Mouse (Mus musculus) c-Kit-positive CD71-positive TER-119-positive erythroid progenitor cells, embryonic 14.5 days (primary cell): Measurements from ENCODE around the gene Atf5.

Experiments used
- DNase-seq: peaks from one replicate; pipeline ENCODE4 v3.0.0-alpha.2; 2013; ENCODE audit warnings: low spot score

Gene Atf5

DNA sequence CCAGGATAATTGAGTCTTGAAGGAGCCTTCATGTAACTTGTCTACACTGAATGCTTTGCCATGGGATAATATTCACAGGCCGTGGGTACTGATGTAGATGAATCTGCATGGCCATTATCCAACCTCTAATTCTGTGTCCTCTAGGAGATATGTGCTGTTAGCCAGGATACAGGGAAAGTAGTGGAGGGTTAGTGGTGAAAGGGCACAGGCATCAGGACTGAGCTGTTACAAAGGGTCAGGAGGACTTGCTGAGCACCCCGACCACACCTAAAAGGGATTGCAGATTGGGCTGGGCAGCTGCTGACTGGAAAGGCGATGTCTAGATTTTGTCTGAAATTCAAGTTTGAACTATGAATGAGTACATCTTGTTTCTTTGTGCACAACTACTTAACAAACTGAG is 4.1 kb upstream of the Atf5 start:
- DNase-seq: no peak

GRCm38 (mm10) chr7:44819863-44820262 is 3.4 kb upstream of the Atf5 start:
- DNase-seq: no peak

DNA sequence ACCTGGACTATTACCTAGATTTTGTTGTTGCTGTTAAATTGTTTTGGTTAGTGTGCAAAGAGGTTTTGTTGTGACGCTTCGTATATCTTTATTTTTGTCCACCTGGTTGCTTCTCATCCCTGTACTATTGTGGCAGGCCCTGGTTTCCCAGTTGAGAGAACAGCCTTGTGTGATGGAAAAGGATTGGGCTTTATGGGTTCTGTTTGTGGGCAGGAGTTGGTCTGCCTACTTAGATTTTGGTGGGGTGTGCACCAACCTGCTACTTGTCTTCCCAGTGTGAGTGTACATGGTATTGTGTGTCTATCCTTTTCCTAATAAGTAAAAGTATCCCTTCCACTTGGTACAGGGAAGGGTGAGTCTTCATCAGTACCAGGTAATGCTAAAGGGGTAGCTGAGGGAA is 2.9 kb upstream of the Atf5 start:
- no peak for DNase-seq

DNA sequence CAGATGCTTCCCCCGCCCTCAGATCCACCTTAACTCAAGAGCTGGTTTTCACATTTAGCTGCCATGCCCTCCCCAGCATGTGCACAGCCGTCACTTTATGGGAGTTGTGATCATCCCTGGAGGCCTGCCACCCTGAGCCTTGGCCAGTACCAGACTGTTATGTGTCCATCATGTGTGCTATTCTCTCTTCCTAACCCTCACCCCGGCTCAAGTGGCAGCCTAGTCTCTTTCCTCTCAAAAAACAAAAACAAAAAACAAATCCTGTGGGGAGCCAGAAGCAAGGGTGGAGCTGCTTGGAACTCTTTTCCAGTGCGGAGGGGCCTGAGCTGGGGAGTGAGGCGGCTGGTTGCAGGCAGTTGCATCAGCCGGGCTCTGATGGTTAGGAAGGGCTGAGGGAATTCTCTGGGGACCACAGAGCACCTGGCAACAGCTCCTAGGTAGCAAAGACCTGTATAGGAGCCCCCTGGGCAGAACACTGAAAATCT is 2.3 kb upstream of the Atf5 start:
- peak; percentile 29 for DNase-seq

DNA sequence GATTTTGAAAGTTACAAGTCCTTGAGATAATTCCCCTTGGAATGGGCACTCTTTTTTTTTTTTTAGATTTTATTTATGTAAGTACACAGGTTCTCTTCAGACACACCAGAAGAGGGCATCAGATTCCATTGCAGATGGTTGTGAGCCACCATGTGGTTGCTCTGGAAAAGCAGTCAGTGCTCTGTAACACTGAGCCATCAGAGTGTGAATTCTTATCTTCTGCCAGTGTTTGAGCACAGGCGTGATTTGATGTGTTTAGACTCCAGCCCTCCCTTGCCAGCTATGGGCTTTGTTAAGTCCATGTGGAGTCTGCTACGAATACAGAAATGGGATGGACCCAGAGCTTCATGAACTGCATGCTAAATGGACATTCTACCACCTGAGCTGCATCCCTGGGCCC is 1.7 kb upstream of the Atf5 start:
- no peak for DNase-seq

GRCm38 (mm10) chr7:44817441-44817840 is 983 bp upstream of the Atf5 start:
- DNase-seq: no peak

GRCm38 (mm10) chr7:44815721-44816469 is 563 bp downstream of the Atf5 start, which contains the start of the genes Nup62 and Il4i1:
Nup62 (plus strand) TSS chr7:44816088.
Il4i1 (plus strand) TSS chr7:44816387.
- peak; percentile 97 for DNase-seq

DNA sequence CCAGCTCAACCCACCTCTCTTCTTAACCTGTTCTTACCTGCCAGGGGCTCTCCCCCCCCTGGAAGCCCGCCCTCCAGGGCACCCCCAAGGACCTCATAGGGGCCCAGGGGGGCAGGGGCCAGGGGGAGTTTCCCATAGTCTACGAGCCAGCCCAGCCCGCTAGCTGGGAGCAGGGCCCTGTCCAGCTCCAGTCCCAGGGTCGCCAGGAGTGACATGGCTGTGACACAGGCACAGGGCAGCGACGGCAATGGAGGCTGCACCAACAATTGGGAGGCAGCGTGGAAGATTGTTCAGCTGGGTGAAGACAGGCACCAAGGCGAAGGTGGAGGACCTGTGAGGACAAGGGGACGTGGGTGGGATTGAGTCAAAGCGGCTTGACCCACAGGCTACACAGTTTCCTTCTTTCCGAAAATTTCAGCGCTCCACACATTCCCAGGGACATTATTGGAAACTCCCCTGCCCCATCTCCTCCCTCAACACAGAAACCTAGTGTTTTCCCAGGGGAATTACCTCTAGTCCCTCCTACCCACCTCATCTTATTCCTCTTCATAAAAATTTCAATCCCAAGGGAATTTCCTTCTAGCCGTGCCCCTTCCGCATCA is 1.4 kb downstream of the Atf5 start:
- DNase-seq: no peak

GRCm38 (mm10) chr7:44814423-44814822 is 2.0 kb downstream of the Atf5 start:
- no peak for DNase-seq

- DNase-seq: no peak
Observed at GRCm38 (mm10) chr7:44813985-44814384, 2.5 kb downstream of the Atf5 start.

- DNase-seq: no peak
Observed at GRCm38 (mm10) chr7:44812651-44813325, 3.7 kb downstream of the Atf5 start.

DNA sequence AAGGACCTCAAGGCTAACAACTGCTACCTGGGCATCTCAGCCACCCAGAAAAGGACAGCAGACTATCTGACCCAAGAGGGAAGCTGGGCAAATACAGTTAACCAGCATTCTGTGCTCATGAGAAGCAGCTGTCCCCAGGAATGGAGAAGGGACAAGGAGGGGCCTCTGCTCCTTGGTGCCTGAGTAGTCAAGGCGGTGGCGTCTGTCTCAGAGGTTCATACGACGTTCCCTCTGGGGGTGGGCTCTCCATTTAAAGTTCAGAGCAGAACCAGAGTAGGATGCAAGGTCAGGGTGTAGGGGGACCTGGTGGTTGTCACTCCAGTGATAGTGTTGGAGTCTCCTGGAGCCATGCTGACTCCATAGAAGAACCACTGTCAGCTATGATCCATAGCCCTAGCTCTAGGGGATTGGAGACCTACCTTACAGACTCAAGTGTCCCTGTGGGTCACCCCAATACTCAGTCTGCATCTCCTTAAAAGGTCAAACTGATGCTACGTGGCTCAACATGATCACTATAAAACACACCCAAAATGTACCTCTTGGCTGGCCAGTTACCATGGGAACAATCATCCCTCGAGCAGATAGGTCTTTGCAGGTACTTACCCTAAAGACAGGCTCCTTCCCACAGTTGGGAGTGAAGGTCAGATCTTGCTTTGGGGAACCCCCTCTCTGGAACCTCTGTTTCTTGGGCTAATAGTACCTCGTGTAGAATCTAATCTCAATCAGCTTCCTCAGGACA is 5.5 kb downstream of the Atf5 start:
- no peak for DNase-seq

DNA sequence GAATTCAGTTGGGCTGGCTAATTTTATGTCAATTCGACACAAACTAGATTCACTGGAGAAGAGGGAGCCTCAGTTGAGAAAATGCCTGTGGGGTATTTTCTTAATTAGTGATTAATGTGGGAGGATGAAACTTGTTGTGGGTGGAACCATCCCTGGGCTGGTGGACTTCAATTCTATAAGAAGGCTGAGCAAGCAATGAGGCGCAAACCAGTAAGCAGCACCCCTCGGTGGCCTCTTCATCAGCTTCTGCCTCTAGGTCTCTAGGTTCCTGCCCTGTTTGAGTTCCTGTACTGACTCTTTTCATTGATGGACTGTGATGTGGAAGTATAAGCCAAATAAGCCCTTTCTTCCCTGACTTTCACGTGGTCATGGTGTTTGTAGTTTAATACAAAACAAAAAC is 6.1 kb downstream of the Atf5 start:
- DNase-seq: no peak

DNA sequence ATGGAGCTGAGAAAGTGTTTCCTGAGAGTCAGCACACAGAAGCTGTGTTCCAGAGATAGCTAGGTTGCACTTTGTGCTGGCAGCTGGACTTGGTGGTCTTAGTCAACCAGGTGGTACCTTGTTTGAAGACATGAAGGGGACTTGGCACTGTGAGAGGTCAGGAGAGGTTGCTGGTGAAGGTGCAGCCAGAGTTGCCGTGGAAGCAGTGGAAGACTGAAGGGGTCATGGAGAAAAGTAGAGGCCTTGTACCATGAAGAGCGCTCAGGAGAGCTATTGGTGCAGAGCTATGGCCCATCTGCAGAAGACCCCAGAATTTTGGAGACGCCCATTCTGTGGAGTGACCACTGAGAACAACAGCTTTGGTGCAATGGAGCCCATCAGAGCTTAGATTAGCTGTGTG is 7.0 kb downstream of the Atf5 start:
- no peak for DNase-seq

- no peak for DNase-seq
Observed at GRCm38 (mm10) chr7:44808927-44809326, 7.5 kb downstream of the Atf5 start.

GRCm38 (mm10) chr7:44792781-44793180 is 23.7 kb downstream of the Atf5 start:
- no peak for DNase-seq

- DNase-seq: no peak
Observed at GRCm38 (mm10) chr7:44790066-44790465, 26.4 kb downstream of the Atf5 start.

GRCm38 (mm10) chr7:44789531-44789930 is 26.9 kb downstream of the Atf5 start:
- no peak for DNase-seq

DNA sequence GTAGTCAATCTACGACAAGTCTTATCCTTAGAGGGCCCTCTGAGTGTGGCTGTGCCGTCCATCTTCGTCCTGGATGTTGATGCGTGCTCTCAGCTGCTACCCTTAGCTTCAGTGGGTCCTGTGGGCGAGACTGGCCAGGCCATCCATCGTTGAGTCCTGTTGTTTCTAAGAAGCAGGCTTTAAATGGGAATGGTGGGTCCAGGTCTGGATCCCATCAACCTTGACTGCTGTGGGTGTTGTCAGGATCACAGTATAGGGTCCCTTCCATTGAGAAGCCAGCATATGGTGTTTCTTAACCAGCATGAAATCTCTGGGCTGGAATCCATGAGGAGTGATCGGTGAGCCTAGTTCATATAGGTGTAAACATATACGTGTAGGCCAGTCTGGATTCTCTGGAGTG is 36.4 kb downstream of the Atf5 start:
- DNase-seq: no peak

- DNase-seq: peak; percentile 27
Observed at GRCm38 (mm10) chr7:44776849-44777498, 39.5 kb downstream of the Atf5 start.

DNA sequence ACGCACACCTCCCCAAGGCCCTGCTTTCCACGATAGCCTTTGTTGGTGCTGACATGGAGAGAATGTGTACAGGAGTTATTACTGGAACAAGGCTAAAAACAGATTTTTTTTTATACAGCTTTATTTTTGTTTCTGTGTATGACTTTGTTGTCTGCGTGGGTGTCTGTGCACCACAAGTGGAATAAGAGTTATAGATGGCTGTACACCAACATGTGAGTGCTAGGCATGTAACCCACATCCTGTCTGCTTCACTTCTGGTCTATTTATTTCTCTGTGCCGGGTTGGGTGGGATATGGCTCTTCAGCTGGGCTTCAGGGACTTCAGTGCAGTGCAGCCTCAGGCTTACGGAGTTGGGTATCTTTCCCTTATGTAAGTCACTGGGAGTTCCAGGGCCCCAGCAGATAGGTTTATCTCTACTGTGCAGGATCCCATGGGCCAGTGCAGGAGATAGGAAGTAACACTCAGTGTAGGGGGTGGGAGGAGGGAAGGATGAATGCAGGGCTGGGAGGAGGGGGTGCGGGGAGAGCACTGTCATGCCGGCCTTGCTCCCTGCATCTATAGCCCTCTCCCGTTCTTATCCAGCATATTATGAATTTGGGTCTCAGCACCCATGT is 43.8 kb downstream of the Atf5 start:
- peak; percentile 74 for DNase-seq
